Mouse (Mus musculus) cerebellum, postnatal 14 days (tissue): Measurements from ENCODE around the gene Agtpbp1.
A peak's percentile ranks its signal among the peaks of the same experiment; 100 is the strongest.
"Not testable (repeated sequence)": the region's sequence is repeated elsewhere in the genome, so short reads cannot be mapped to it uniquely, and the experiment has no call there.

Experiments
- DNase-seq, 2 experiments: peaks; one replicate each; pipeline ENCODE4 v3.0.0; 2021; ENCODE audit warnings: mixed read lengths in 2 of 2

Agtpbp1 gene

GRCm38 (mm10) chr13:59584947-59585647 is at the start of gene Agtpbp1, which contains the start of gene Naa35:
Gene Agtpbp1, minus strand, starts transcription at chr13:59585227.
Gene Naa35, plus strand, starts transcription at chr13:59585259.
- DNase-seq = peak; percentile 100

- DNase-seq = no peak
These were observed 49.6 kb upstream of the Agtpbp1 start for GRCm38 (mm10) chr13:59634637-59635036.

- DNase-seq = peak; percentile 47 to 59
These were observed 41.7 kb upstream of the Agtpbp1 start for GRCm38 (mm10) chr13:59626739-59627138.

- DNase-seq = no peak
These were observed 39.9 kb upstream of the Agtpbp1 start for GRCm38 (mm10) chr13:59624903-59625302.

GRCm38 (mm10) chr13:59624389-59624788 is 39.4 kb upstream of the Agtpbp1 start:
- no peak for DNase-seq

- no peak for DNase-seq
These were observed 36.8 kb upstream of the Agtpbp1 start for GRCm38 (mm10) chr13:59621643-59622489.

- DNase-seq = no peak
These were observed 33.4 kb upstream of the Agtpbp1 start for GRCm38 (mm10) chr13:59618463-59618862.

GRCm38 (mm10) chr13:59615554-59615953 is 30.5 kb upstream of the Agtpbp1 start:
- no peak for DNase-seq

- no peak for DNase-seq
These were observed 30.1 kb upstream of the Agtpbp1 start for GRCm38 (mm10) chr13:59615152-59615551.

GRCm38 (mm10) chr13:59613868-59614267 is 28.8 kb upstream of the Agtpbp1 start:
- DNase-seq = no peak

- no peak for DNase-seq
These were observed 25.4 kb upstream of the Agtpbp1 start for GRCm38 (mm10) chr13:59610437-59610836.

- no peak for DNase-seq
These were observed 24.9 kb upstream of the Agtpbp1 start for GRCm38 (mm10) chr13:59609885-59610284.

- DNase-seq = no peak
These were observed 20.3 kb upstream of the Agtpbp1 start for GRCm38 (mm10) chr13:59605221-59605922.

GRCm38 (mm10) chr13:59604511-59604910 is 19.5 kb upstream of the Agtpbp1 start:
- DNase-seq = no peak

GRCm38 (mm10) chr13:59603096-59603495 is 18.1 kb upstream of the Agtpbp1 start:
- DNase-seq = no peak

- DNase-seq = no peak
These were observed 7.6 kb upstream of the Agtpbp1 start for GRCm38 (mm10) chr13:59592630-59593029.

GRCm38 (mm10) chr13:59592058-59592457 is 7.0 kb upstream of the Agtpbp1 start:
- DNase-seq = not testable (repeated sequence)

- DNase-seq = no peak
These were observed 5.7 kb upstream of the Agtpbp1 start for GRCm38 (mm10) chr13:59590691-59591090.

- DNase-seq = no peak
These were observed 4.6 kb upstream of the Agtpbp1 start for GRCm38 (mm10) chr13:59589672-59590071.

GRCm38 (mm10) chr13:59587201-59587600 is 2.2 kb upstream of the Agtpbp1 start:
- DNase-seq = no peak

- DNase-seq = peak in 1 of 2 experiments; percentile 61
These were observed 600 bp upstream of the Agtpbp1 start for GRCm38 (mm10) chr13:59585648-59586005.

GRCm38 (mm10) chr13:59584481-59584880 is 546 bp downstream of the Agtpbp1 start:
- DNase-seq = peak; percentile 74 to 76

GRCm38 (mm10) chr13:59580954-59581353 is 4.1 kb downstream of the Agtpbp1 start:
- no peak for DNase-seq
